Mouse (Mus musculus) CH12.LX (cell line): ENCODE measurements around the gene Vkorc1l1. TPM values are rescaled to one million over a fixed set of nuclear protein-coding genes. Genes with fewer than 3 reads are reported as not detected.
"Not testable (repeated sequence)": the region's sequence is repeated elsewhere in the genome, so short reads cannot be mapped to it uniquely, and the experiment has no call there.

Experiments used
- DNase-seq: peaks from one replicate; pipeline ENCODE4 v3.0.0-alpha.2; 2013; ENCODE audit errors: extremely low read depth
- H3K27ac ChIP-seq: 2 replicates; pipeline ENCODE4 v1.5.1; 2012; ENCODE audit warnings: low read depth, mild to moderate bottlenecking, control low read depth, moderate library complexity; ENCODE audit not compliant: insufficient read depth
- H3K27me3 ChIP-seq: replicated peaks from 2 replicates; pipeline ENCODE3; 2012; ENCODE audit warnings: inconsistent platforms
- H3K36me3 ChIP-seq, 2 experiments: replicated peaks in 1 of 2; 2 replicates each; pipeline versions ENCODE3 to v1.6.1; 2012; ENCODE audit warnings: inconsistent platforms in 1 of 2, low read length in 1 of 2, mild to moderate bottlenecking in 1 of 2, mixed read lengths in 1 of 2, moderate library complexity in 1 of 2; ENCODE audit not compliant: control insufficient read depth in 1 of 2, insufficient read depth in 1 of 2
- H3K4me1 ChIP-seq, 2 experiments: 2 replicates each; pipeline ENCODE4 v1.6.1; 2012; ENCODE audit warnings: inconsistent platforms in 1 of 2, moderate library complexity in 1 of 2; ENCODE audit not compliant: insufficient read depth in 2 of 2, control insufficient read depth in 1 of 2
- H3K4me2 ChIP-seq: 2 replicates; pipeline ENCODE4 v1.6.1; 2012; ENCODE audit warnings: low read depth, mild to moderate bottlenecking, control low read depth; ENCODE audit not compliant: poor library complexity, insufficient read depth, severe bottlenecking
- H3K4me3 ChIP-seq, 3 experiments: fragments of 150-350 bp in 1 of 3; sonication (generic) in 1 of 3; replicated peaks in 1 of 3; 2 replicates each; pipeline versions ENCODE3 to v1.5.1; 2011 to 2012; ENCODE audit warnings: low read depth in 2 of 3, low read length in 2 of 3, mild to moderate bottlenecking in 2 of 3, moderate library complexity in 2 of 3, control low read depth in 1 of 3, improper control_type of control experiment in 1 of 3, inconsistent platforms in 1 of 3, mixed read lengths in 1 of 3; ENCODE audit not compliant: poor library complexity in 1 of 3
- H3K79me2 ChIP-seq: replicated peaks from 2 replicates; pipeline ENCODE4 v1.6.1; 2012; ENCODE audit warnings: mild to moderate bottlenecking, moderate library complexity; ENCODE audit not compliant: control insufficient read depth, poor library complexity, insufficient read depth, severe bottlenecking; ENCODE audit errors: extremely low read depth
- H3K9ac ChIP-seq: 2 replicates; pipeline ENCODE4 v1.6.1; 2012; ENCODE audit warnings: low read depth, mild to moderate bottlenecking, control low read depth, moderate library complexity; ENCODE audit not compliant: insufficient read depth
- H3K9me3 ChIP-seq: replicated peaks from 2 replicates; pipeline ENCODE3; 2012; ENCODE audit warnings: low read length, inconsistent platforms, mixed read lengths
- ELF1 ChIP-seq: IDR thresholded peaks from 2 replicates; pipeline ENCODE4 v1.6.1; 2014; ENCODE audit warnings: low read depth, mild to moderate bottlenecking, inconsistent platforms, low read length, improper control_type of control experiment
- KAT2A ChIP-seq: IDR thresholded peaks from 2 replicates; pipeline ENCODE4 v1.6.1; 2012; ENCODE audit warnings: low read length, improper control_type of control experiment, inconsistent platforms; ENCODE audit not compliant: insufficient replicate concordance
- MAFK ChIP-seq: IDR thresholded peaks from 2 replicates; pipeline ENCODE4 v1.6.1; 2011; ENCODE audit warnings: low read length, improper control_type of control experiment; ENCODE audit not compliant: insufficient replicate concordance
- MEF2A ChIP-seq: IDR thresholded peaks from 2 replicates; pipeline ENCODE4 v1.6.1; 2014; ENCODE audit warnings: low read depth, mild to moderate bottlenecking, inconsistent platforms, low read length, improper control_type of control experiment, borderline replicate concordance
- PAX5 ChIP-seq: IDR thresholded peaks from 2 replicates; pipeline ENCODE4 v1.6.1; 2012; ENCODE audit warnings: low read length, inconsistent platforms, mixed read lengths
- POLR2A ChIP-seq: IDR thresholded peaks from 2 replicates; pipeline ENCODE4 v1.6.1; 2011; ENCODE audit warnings: low read depth, mild to moderate bottlenecking, improper control_type of control experiment, low read length
- RAD21 ChIP-seq: IDR thresholded peaks from 2 replicates; pipeline ENCODE4 v1.6.1; 2011; ENCODE audit warnings: low read depth, mild to moderate bottlenecking, low read length, improper control_type of control experiment, moderate library complexity
- RCOR1 ChIP-seq: conservative IDR thresholded peaks from 2 replicates; pipeline ENCODE4 v1.6.1; 2012; ENCODE audit warnings: low read depth, mild to moderate bottlenecking, inconsistent platforms, low read length, improper control_type of control experiment
- SMC3 ChIP-seq: IDR thresholded peaks from 2 replicates; pipeline ENCODE4 v1.6.1; 2011; ENCODE audit warnings: low read depth, low read length, improper control_type of control experiment
- TBP ChIP-seq: conservative IDR thresholded peaks from 2 replicates; pipeline ENCODE4 v1.6.1; 2011; ENCODE audit warnings: low read depth, low read length, improper control_type of control experiment
- USF2 ChIP-seq: conservative IDR thresholded peaks from 2 replicates; pipeline ENCODE4 v1.6.1; 2011; ENCODE audit warnings: low read depth, low read length, improper control_type of control experiment
- ZC3H11A ChIP-seq: IDR thresholded peaks from 2 replicates; pipeline ENCODE4 v1.6.1; 2012; ENCODE audit warnings: low read depth, mild to moderate bottlenecking, inconsistent platforms, low read length, improper control_type of control experiment
- ZMIZ1 ChIP-seq: IDR thresholded peaks from 2 replicates; pipeline ENCODE4 v1.6.1; 2012; ENCODE audit warnings: low read depth, mild to moderate bottlenecking, inconsistent platforms, low read length, improper control_type of control experiment
- dilution Hi-C: fragments of 300-500 bp; cut with MboI; formaldehyde crosslinking; loops from 2 replicates; pipeline ENCODE4 v1.14.3; 2020; ENCODE audit warnings: low sequenced_read_pairs; ENCODE audit not compliant: extremely low pct_unique_long_range_greater_than_20kb, extremely low pct_ligation_motif_present
- in situ Hi-C: fragments of 300-500 bp; cut with MboI; formaldehyde crosslinking; loops from 3 replicates; pipeline ENCODE4 v1.14.3; 2019; ENCODE audit warnings: low sequenced_read_pairs, low pct_ligation_motif_present, low pct_unique_long_range_greater_than_20kb, mixed read lengths
- polyA plus RNA-seq: library from polyadenylated mRNA; unstranded; fragments of >175 nt; gene quantifications from 2 replicates; pipeline ENCODE4 v1.2.1, GENCODE M21; 2012; ENCODE audit warnings: low read depth; ENCODE audit not compliant: insufficient read length
- total RNA-seq, 2 experiments: library from RNA; depleted of rRNA; stranded (reverse); fragments of 300-350 nt in 1 of 2; fragments of >200 nt in 1 of 2; gene quantifications; 2 replicates each; pipeline ENCODE4 v1.2.3; 2012 to 2014

Gene Vkorc1l1
- total and polyA plus RNA-seq, 3 experiments: 8.7 to 33.1 (median 31.4) TPM

- H3K27ac ChIP-seq, dilution Hi-C loops, H3K27me3 ChIP-seq, H3K4me2 ChIP-seq, H3K4me1 ChIP-seq, H3K9ac ChIP-seq, H3K9me3 ChIP-seq, H3K36me3 ChIP-seq, H3K79me2 ChIP-seq, DNase-seq, H3K4me3 ChIP-seq, in situ Hi-C loops: not testable (repeated sequence)
Measured at GRCm38 (mm10) chr5:129915491-129915890, 26.3 kb upstream of the Vkorc1l1 start.

- no peak for DNase-seq
- dilution Hi-C loops: no loop called here
- Histone ChIP-seq H3K27ac (no peak overlapping the region), H3K4me3 (no peak overlapping the region), H3K9me3 (no peaks in the 10 kb centered on the region), H3K27me3 (no peaks in the 10 kb centered on the region), H3K9ac (no peak overlapping the region), H3K4me1 (peaks cover 0 to 2% of the 10 kb centered on the region in 2 experiments; a peak in 1 of 4 replicates), H3K79me2 (no peaks in the 10 kb centered on the region), H3K4me2 (no peak overlapping the region), H3K36me3 (no peaks in the 10 kb centered on the region)
- TF ChIP-seq KAT2A (no peak), RAD21 (no peak), ZC3H11A (no peak), ZMIZ1 (no peak)
- in situ Hi-C loops: no loop called here
Measured at GRCm38 (mm10) chr5:129918065-129918651, 23.6 kb upstream of the Vkorc1l1 start.

GRCm38 (mm10) chr5:129918752-129919151 is 23.0 kb upstream of the Vkorc1l1 start:
- Histone ChIP-seq H3K36me3 (no peaks in the 10 kb centered on the region), H3K9me3 (no peaks in the 10 kb centered on the region), H3K4me2 (no peak overlapping the region), H3K27me3 (no peaks in the 10 kb centered on the region), H3K4me1 (peaks cover 0 to 2% of the 10 kb centered on the region in 2 experiments; a peak in 1 of 4 replicates), H3K79me2 (no peaks in the 10 kb centered on the region), H3K27ac (no peak overlapping the region), H3K4me3 (no peak overlapping the region), H3K9ac (no peak overlapping the region)
- in situ Hi-C loops (no loop called here), dilution Hi-C loops (no loop called here)
- TF ChIP-seq RCOR1 (no peak), USF2 (no peak), ZC3H11A (no peak), ELF1 (no peak), SMC3 (no peak), RAD21 (no peak), POLR2A (no peak), MAFK (no peak), MEF2A (no peak), TBP (no peak), ZMIZ1 (no peak), KAT2A (no peak), PAX5 (no peak)
- no peak for DNase-seq
